Mouse (Mus musculus): ENCODE results near the gene Paqr7.

DNA sequence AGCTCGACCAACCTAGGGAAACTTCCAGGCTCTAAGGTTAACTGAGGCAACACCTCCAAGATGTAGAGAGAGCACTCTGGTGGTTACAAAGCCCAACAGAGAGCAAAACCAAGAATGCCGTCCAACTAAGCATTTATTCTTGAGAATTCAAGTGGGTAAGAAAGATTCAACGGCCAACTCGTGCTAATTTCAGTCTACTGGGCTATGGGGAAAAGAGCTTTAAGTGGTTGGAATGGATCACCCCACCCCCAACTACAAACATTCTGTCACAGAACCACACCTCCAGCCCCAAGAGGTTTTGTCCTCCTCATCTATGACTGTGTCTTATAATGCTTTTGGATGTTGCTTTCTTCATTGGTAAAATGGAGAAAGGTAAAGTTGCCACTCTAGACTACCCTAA, 36.4 kb downstream of the Paqr7 start:
- no peak for TF ChIP-seq CTCF (conservative IDR thresholded peaks at IDR 0.05; ENCODE audit: insufficient read depth, insufficient read length, low read depth, low read length)
- TF ChIP-seq POLR2A (IDR thresholded peaks at IDR 0.05; ENCODE audit: low read depth, low read length), result no peak

All from kidney, adult 2 months (tissue).